Mouse (Mus musculus): ENCODE measurements around the gene Lman2l. TPM values are rescaled to one million over a fixed set of nuclear protein-coding genes. Genes with fewer than 3 reads are reported as not detected.
A peak's percentile ranks its signal among the peaks of the same experiment; 100 is the strongest.

Lman2l gene
- total and polyA plus RNA-seq, 2 experiments from 2014 or later, result 25.9 to 40.0 TPM

DNA sequence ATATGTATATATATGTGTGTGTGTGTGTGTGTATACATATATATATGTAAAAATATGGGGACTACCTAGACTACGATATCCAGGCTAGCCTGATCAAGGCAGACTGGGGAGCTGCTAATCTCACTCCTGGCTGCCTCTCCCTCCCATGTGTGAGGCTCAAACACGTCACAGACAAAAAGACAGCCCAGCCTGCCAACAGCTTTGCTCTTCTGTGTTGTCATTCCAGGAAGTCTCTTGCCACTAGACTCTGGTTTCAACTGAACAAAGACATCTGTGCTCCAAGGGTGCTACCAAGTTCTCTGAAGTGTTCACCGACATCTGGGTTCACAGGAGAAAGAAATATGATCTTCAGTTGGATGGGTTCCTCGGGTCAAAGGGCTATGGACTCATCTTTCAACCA, 10.0 kb downstream of the Lman2l start:
- no peaks in the 10 kb centered on the region for H3K27me3 ChIP-seq (ENCODE audit: insufficient read depth, low read length)
- no peak for TF ChIP-seq CTCF (IDR thresholded peaks at IDR 0.05)
- DNase-seq (ENCODE audit: low spot score) (no peak), ATAC-seq (ENCODE audit: low FRiP score) (no peak)
- no peak overlapping the region for H3K4me2 ChIP-seq (ENCODE audit: low read depth, low read length, poor library complexity, severe bottlenecking)
- no peak overlapping the region for H3K27ac ChIP-seq (ENCODE audit: low read depth, low read length)
- 79% methylated on average over 4 of the region's 4 CpGs for WGBS
- H3K4me1 ChIP-seq (ENCODE audit: insufficient read depth, low read length), result no peaks in the 10 kb centered on the region
- H3K9ac ChIP-seq (replicated peaks; ENCODE audit: low read length, poor library complexity, severe bottlenecking), result no peak overlapping the region
- H3K9me3 ChIP-seq (ENCODE audit: low read length), result no peaks in the 10 kb centered on the region
- peaks cover 61% of the 10 kb centered on the region for H3K36me3 ChIP-seq (ENCODE audit: insufficient read depth, low read length)
- H3K4me3 ChIP-seq (ENCODE audit: low read depth, low read length), result no peak overlapping the region

DNA sequence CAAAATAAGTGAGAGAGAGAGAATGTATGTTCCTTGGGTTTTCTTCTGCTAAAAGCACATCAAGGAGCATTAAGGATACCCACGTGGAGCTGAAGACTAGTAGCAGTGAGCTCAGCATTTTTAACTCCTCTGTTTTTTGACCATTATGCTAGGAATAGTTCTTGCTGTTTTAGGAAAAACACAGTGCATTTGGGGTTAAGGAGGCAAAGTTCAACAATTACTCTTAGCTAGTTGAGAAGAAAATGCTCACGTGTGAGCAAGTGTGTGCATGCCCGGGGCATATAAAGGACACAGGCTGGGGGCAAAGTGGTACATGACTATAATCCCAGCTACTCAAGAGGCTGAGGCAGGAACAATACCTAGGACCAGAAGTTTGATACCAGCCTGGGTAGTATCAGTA, 11.5 kb downstream of the Lman2l start:
- WGBS, result 95% methylated on average over 3 of the region's 3 CpGs
- no peaks in the 10 kb centered on the region for H3K4me1 ChIP-seq (ENCODE audit: insufficient read depth, low read length)
- TF ChIP-seq CTCF (IDR thresholded peaks at IDR 0.05), result no peak
- H3K27me3 ChIP-seq (ENCODE audit: insufficient read depth, low read length), result no peaks in the 10 kb centered on the region
- DNase-seq (ENCODE audit: low spot score), result no peak
- no peak overlapping the region for H3K4me3 ChIP-seq (ENCODE audit: low read depth, low read length)
- no peak overlapping the region for H3K9ac ChIP-seq (replicated peaks; ENCODE audit: low read length, poor library complexity, severe bottlenecking)
- no peak for ATAC-seq (ENCODE audit: low FRiP score)
- H3K36me3 ChIP-seq (ENCODE audit: insufficient read depth, low read length), result peaks cover 62% of the 10 kb centered on the region
- H3K9me3 ChIP-seq (ENCODE audit: low read length), result no peaks in the 10 kb centered on the region
- H3K4me2 ChIP-seq (ENCODE audit: low read depth, low read length, poor library complexity, severe bottlenecking), result no peak overlapping the region
- H3K27ac ChIP-seq (ENCODE audit: low read depth, low read length), result no peak overlapping the region

DNA sequence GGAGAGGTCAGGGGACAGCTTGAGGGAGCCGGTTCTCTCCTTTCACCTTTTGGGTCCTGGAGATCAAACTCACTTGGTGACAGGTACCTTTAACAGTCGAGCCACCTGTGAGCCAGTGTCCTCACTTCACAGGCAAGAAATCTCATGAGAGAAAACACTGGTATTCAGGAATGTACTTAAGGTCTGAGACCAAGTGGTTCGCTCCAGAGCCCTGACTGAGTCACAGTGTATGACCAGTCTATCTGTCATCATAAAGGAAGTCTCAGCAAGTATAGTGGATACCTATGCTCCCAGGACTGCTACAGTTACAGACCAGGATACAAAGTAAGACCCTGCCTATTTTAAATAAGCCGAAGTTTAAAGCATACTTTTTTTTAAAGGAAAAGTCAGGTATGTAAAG, 12.1 kb downstream of the Lman2l start:
- H3K4me1 ChIP-seq (ENCODE audit: insufficient read depth, low read length), result no peaks in the 10 kb centered on the region
- H3K27ac ChIP-seq (ENCODE audit: low read depth, low read length), result no peak overlapping the region
- no peak for ATAC-seq (ENCODE audit: low FRiP score)
- H3K9ac ChIP-seq (replicated peaks; ENCODE audit: low read length, poor library complexity, severe bottlenecking), result no peak overlapping the region
- no peak overlapping the region for H3K4me3 ChIP-seq (ENCODE audit: low read depth, low read length)
- DNase-seq (ENCODE audit: low spot score), result no peak
- 93% methylated on average over 4 of the region's 4 CpGs for WGBS
- no peak overlapping the region for H3K4me2 ChIP-seq (ENCODE audit: low read depth, low read length, poor library complexity, severe bottlenecking)
- no peaks in the 10 kb centered on the region for H3K9me3 ChIP-seq (ENCODE audit: low read length)
- H3K27me3 ChIP-seq (ENCODE audit: insufficient read depth, low read length), result no peaks in the 10 kb centered on the region
- no peak for TF ChIP-seq CTCF (IDR thresholded peaks at IDR 0.05)
- H3K36me3 ChIP-seq (ENCODE audit: insufficient read depth, low read length), result peaks cover 62% of the 10 kb centered on the region

DNA sequence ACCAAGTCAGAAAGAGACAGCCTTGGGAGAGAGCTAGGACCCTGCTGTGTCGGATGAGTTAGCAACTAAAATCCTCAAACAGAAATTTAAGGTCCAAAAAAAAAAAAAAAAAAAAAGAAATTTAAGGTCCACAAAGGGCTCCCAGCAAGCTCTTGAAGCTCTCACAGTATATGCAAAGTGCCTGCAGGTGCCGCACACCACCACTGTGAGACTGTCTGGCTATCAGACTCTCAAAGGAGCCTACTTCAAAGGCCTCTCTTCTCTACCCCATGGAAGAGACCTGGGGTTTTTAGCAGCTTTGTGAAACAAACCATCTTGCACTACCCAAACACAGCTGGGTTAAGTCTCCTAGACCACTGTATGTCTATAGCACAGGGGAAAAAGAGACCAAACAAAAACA, 15.6 kb downstream of the Lman2l start:
- ATAC-seq (ENCODE audit: low FRiP score), result no peak
- Histone ChIP-seq H3K36me3 (ENCODE audit: insufficient read depth, low read length) (peaks cover 74% of the 10 kb centered on the region), H3K4me1 (ENCODE audit: insufficient read depth, low read length) (no peaks in the 10 kb centered on the region), H3K4me2 (ENCODE audit: low read depth, low read length, poor library complexity, severe bottlenecking) (no peak overlapping the region), H3K9me3 (ENCODE audit: low read length) (no peaks in the 10 kb centered on the region), H3K9ac (replicated peaks; ENCODE audit: low read length, poor library complexity, severe bottlenecking) (no peak overlapping the region), H3K4me3 (ENCODE audit: low read depth, low read length) (no peak overlapping the region), H3K27me3 (ENCODE audit: insufficient read depth, low read length) (no peaks in the 10 kb centered on the region), H3K27ac (ENCODE audit: low read depth, low read length) (no peak overlapping the region)
- no peak for TF ChIP-seq CTCF (IDR thresholded peaks at IDR 0.05)
- no peak for DNase-seq (ENCODE audit: low spot score)
- whole genome bisulfite sequencing, result 93% methylated on average over 2 of the region's 2 CpGs

DNA sequence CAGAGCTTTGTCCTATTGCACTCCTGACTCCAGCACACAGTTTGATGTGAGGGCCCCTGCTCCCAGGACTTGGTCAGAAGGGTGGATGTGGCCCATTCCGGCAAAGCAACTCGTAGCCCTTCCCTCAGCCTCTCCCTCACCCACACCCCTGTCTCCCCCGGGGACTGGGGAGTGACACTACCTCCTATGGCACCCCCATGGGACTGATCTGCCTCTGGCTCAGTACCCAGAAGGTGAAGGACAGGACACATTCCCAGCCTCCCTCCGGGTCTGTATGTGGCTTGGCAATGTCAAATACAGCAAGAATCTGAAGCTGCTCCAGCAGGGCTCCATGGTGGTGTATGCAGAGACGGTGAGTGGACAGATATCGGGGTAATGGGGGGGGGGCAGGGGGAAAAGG, 40.5 kb downstream of the Lman2l start:
- Histone ChIP-seq H3K9ac (replicated peaks; ENCODE audit: low read length, poor library complexity, severe bottlenecking) (no peak overlapping the region), H3K4me1 (ENCODE audit: insufficient read depth, low read length) (peaks cover 9% of the 10 kb centered on the region; the same call in 1 of the 2 replicates), H3K9me3 (ENCODE audit: low read length) (no peaks in the 10 kb centered on the region), H3K4me3 (ENCODE audit: low read depth, low read length) (no peak overlapping the region), H3K27ac (ENCODE audit: low read depth, low read length) (no peak overlapping the region), H3K27me3 (ENCODE audit: insufficient read depth, low read length) (no peaks in the 10 kb centered on the region), H3K4me2 (ENCODE audit: low read depth, low read length, poor library complexity, severe bottlenecking) (no peak overlapping the region), H3K36me3 (ENCODE audit: insufficient read depth, low read length) (no peaks in the 10 kb centered on the region)
- ATAC-seq (ENCODE audit: low FRiP score) (no peak), DNase-seq (ENCODE audit: low spot score) (no peak)
- 85% methylated on average over 6 of the region's 6 CpGs for WGBS
- no peak for TF ChIP-seq CTCF (IDR thresholded peaks at IDR 0.05)

DNA sequence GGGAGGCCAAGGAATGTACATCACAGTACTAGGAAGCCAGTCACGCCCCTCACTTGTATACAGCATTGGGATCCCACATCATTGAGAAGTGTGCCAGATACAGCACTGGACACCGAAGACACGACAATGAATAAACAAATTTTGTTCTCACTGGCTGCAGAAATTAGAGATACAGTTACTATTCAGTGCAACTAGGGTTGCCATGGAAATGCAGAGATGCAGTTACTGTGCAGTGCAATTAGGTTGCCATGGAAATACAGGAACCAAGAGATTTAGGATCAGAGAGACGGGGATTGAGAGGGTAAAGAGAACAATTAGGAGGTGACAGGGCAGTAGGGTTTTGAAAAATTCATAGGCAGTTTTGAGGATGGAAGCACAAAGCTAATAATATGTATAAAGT, 43.6 kb downstream of the Lman2l start:
- H3K4me1 ChIP-seq (ENCODE audit: insufficient read depth, low read length), result peaks cover 9% of the 10 kb centered on the region; the same call in 1 of the 2 replicates
- H3K4me2 ChIP-seq (ENCODE audit: low read depth, low read length, poor library complexity, severe bottlenecking), result no peak overlapping the region
- H3K9ac ChIP-seq (replicated peaks; ENCODE audit: low read length, poor library complexity, severe bottlenecking), result no peak overlapping the region
- peak; percentile 82 for ATAC-seq (ENCODE audit: low FRiP score)
- H3K9me3 ChIP-seq (ENCODE audit: low read length), result no peaks in the 10 kb centered on the region
- 30% methylated on average over 4 of the region's 4 CpGs for WGBS
- H3K27ac ChIP-seq (ENCODE audit: low read depth, low read length), result peak overlapping the region; percentile 78
- no peak for TF ChIP-seq CTCF (IDR thresholded peaks at IDR 0.05)
- peak; percentile 79 for DNase-seq (ENCODE audit: low spot score)
- H3K36me3 ChIP-seq (ENCODE audit: insufficient read depth, low read length), result no peaks in the 10 kb centered on the region
- H3K4me3 ChIP-seq (ENCODE audit: low read depth, low read length), result no peak overlapping the region
- H3K27me3 ChIP-seq (ENCODE audit: insufficient read depth, low read length), result no peaks in the 10 kb centered on the region

Data from midbrain, postnatal 0 days (tissue).